Mouse (Mus musculus) gastrocnemius, postnatal 14 days (tissue): ENCODE data around the gene Anks1. TPM values are rescaled to one million over a fixed set of nuclear protein-coding genes. Genes with fewer than 3 reads are reported as not detected.

ENCODE experiments used
- DNase-seq: peaks from one replicate; pipeline ENCODE4 v3.0.0; 2021; ENCODE audit warnings: mixed read lengths
- intact Hi-C: fragments of 180-260 bp; cut with DNase I; formaldehyde crosslinking; loops from one replicate; pipeline ENCODE4 v1.15.1; 2025; ENCODE audit warnings: low total_unique reads
- total RNA-seq, 2 experiments: library from RNA; stranded (reverse); gene quantifications; 2 replicates each; pipeline ENCODE4 v1.2.3; 2021

Anks1 gene
- total RNA-seq, 2 experiments from 2014 or later = 13.9 to 14.6 TPM

DNA sequence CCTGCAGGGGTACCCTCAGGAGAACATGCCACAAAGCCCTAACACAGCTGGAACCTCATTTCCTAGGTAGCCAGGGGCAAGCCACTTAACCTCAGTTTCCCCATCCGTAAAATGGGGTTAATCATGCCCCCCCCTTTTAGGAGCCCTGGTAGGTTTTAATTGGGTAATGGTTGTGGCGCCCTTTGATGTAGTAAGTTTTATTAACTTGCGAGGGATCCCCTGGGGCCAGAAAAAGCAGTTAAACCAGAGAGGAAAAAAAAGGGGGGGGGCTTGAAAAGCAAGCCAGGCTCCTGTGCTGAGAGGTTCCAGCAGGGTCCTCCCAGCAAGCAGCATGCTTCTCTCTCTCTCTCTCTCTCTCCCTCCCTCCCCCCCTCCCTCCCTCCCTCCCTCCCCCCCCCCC is 190.0 kb downstream of the Anks1 start:
- no peak for DNase-seq
- intact Hi-C loops = no loop called here

DNA sequence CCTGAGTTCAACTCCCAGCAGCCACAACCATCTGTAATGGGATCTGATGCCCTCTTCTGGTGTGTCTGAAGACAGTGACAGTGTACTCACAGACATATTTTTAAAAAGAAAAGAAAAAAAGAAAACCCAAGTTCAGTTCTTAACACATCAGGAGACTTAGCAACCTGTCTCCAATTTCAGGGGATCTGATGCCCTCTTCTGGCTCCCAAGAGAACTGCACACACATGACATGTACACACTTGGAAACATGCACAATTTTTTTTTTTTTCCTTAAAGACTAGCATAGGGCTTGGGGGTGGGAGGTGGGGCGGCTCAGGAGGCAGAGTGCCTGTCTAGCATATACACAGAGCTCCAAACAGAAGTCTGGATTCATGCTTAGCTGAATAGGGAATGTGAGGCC is 191.6 kb downstream of the Anks1 start:
- no peak for DNase-seq
- intact Hi-C loops = no loop called here

DNA sequence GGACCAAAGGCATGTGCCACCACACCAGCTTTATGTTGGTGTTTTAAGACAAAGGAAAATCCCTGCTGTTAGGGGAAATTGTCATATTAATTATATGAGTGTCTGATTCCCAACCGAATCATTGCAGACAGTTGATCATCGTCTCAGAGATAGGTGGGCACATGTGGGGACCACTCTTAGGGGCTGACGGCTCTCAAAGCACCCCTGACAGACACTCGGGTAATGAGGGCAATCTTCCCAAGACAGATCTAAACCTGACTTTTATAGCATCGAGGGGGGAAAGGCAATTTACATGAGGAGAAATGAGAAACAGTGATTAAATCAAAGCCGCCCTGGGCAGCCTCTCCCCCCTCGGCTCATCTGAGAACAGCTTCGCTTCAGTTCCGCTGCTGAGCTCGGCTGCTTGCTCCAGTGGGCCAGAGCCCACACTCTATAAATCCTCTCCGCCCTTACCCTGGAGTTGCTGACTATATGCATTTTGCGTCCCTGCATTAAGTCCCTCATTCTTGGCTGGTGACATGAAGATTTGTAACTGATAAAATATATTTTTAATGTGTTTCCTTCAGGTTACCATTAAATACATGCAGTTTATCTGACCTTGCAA is 192.3 kb downstream of the Anks1 start:
- DNase-seq = no peak
- intact Hi-C loops = no loop called here

DNA sequence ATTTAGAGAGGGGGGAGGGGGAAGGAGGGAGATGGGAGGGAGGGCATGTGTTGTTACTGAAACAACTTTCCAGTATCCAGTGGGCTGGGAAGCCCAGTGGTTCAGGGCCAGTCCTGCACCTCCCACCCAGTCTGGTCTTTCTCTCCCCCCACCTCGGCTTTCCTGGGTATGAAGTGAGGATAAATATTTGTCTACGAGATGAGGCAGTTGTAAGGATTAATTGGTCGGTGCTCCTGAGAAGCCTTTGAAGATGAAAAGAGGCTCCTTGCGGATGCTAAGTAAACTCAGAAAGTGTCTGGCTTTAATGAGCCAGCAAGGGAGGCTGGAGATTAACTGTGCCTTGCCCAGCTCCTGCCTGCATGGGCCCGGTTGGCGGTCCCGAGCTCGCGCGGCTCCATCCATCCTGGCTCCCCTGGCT is 192.8 kb downstream of the Anks1 start:
- no peak for DNase-seq
- intact Hi-C loops = no loop called here

DNA sequence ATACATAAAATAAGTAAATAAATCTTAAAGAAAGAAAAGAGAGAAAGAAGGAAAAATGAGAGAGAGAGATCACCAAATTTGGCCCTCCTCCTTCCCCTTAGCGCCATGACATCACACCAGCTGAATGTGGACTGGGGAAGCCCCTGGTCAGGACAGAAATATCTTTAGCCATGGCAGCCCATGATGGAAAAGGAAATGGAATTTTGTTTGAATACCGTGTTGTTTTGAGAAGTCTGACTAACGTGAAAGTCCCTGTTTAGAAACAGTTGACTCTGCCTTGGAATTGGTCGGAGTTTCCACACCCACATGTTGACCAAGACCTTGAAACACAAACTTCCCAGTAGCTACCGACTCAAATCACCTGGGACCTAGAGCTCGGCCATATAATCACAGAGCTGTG is 195.3 kb downstream of the Anks1 start:
- no peak for DNase-seq
- intact Hi-C loops = no loop called here

DNA sequence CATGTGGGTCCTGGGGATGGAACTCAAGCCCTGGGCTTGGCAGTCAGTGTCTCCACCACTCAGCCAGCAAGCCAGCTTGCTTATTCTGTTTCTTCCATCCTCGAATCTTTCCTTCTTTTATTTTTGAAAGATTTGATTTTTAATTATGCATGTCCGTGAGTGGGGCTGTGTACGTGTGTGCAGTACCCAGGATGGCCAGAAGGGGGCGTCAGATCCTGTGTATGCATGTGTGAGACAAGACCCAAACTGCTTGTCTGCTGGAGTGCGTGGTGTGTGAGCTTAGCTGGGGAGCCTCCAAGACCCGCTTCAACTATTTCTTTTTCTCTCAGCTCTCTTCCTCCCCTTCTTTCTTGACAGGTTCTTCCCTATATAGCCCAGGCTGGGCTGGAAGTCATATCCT is 197.2 kb downstream of the Anks1 start:
- DNase-seq = no peak
- intact Hi-C loops = no loop called here

DNA sequence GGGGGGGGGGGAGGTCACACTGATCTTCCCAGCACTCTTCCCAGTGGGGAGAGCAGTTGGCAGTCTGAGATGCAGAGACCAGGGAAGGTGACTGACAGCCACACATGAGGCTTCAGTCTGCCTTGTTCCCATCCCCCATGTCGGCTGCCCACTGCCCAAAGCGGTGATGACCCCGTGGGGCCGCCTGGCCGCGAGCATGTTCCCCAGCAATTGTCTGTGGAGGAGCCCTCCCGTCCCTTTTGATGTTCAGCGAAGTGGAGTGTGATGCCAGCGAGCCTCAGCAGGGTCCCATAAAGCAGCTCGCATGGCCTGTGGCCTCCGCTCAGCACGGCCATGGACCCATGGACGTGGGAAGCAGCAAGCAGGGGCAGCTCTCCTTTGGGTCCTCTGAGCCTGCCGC is 198.2 kb downstream of the Anks1 start:
- no peak for DNase-seq
- intact Hi-C loops = no loop called here

DNA sequence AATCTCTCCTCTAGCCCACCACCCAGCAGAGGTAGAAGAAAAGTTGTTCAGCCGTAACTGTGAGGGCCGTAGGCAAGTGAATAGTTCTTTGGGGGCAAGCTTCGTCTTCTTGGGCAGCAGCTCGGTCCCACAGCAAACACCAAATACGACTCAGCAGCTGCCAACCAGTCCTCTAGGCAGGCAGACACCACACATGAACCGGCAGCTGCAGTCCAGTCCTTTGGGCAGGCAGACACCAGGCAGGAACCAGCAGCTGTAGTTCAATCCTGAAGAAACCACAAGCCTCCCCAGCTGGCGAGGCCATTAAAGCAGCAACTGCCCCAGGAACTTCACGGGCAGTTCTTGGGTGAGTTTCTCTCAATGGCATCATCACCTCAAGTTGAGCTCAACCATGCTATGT is 203.2 kb downstream of the Anks1 start:
- intact Hi-C loops = no loop called here
- DNase-seq = no peak

Other genes starting within 250 kb of the Anks1 start
- gene Spdef, start 180.4 kb upstream of the Anks1 start, total RNA-seq = under 1 TPM; 0.33 to 0.47 TPM
- gene D17Wsu92e, start 88.7 kb upstream of the Anks1 start, total RNA-seq = 10 to 100 TPM; 79.7 to 85.1 TPM
- 10 to 100 TPM; 79.1 to 81.2 TPM for gene Snrpc, start 71.2 kb upstream of the Anks1 start, total RNA-seq
- 10 to 100 TPM; 15.8 to 16.6 TPM for gene Uhrf1bp1, start 52.9 kb upstream of the Anks1 start, total RNA-seq
- gene Taf11, start 538 bp downstream of the Anks1 start, total RNA-seq = 10 to 100 TPM; 16.5 to 17.7 TPM
- gene Tcp11, start 171.3 kb downstream of the Anks1 start, total RNA-seq = not detected
- gene Scube3, start 232.8 kb downstream of the Anks1 start, total RNA-seq = under 1 TPM; 0.20 to 0.62 TPM